Mouse (Mus musculus): ENCODE measurements around the gene Capns1. TPM values are rescaled to one million over a fixed set of nuclear protein-coding genes. Genes with fewer than 3 reads are reported as not detected.
"Not testable (repeated sequence)": the region's sequence is repeated elsewhere in the genome, so short reads cannot be mapped to it uniquely, and the experiment has no call there.

Capns1 gene
- total RNA-seq, 4 experiments from 2014 or later, result 196 to 240 (median 227) TPM

GRCm38 (mm10) chr7:30202895-30203690 is 4.5 kb upstream of the Capns1 start:
- no peak for DNase-seq (ENCODE audit: low spot score in 2 of 2)

- not testable (repeated sequence) for DNase-seq (ENCODE audit: low spot score in 2 of 2)
These were observed 2.0 kb upstream of the Capns1 start for GRCm38 (mm10) chr7:30200661-30201060.

GRCm38 (mm10) chr7:30200200-30200599 is 1.6 kb upstream of the Capns1 start:
- DNase-seq (ENCODE audit: low spot score in 2 of 2), result no peak

GRCm38 (mm10) chr7:30199498-30200139 is 1.0 kb upstream of the Capns1 start:
- DNase-seq (ENCODE audit: low spot score in 2 of 2), result no peak

- DNase-seq (ENCODE audit: low spot score in 2 of 2), result no peak
These were observed 950 bp downstream of the Capns1 start for GRCm38 (mm10) chr7:30197592-30198129.

- DNase-seq (ENCODE audit: low spot score in 2 of 2), result no peak
These were observed 2.4 kb downstream of the Capns1 start for GRCm38 (mm10) chr7:30196171-30196570.

GRCm38 (mm10) chr7:30195461-30195860 is 3.1 kb downstream of the Capns1 start:
- DNase-seq (ENCODE audit: low spot score in 2 of 2), result no peak

- DNase-seq (ENCODE audit: low spot score in 2 of 2), result peak; percentile 91 to 93
These were observed 3.7 kb downstream of the Capns1 start for GRCm38 (mm10) chr7:30194884-30195283.

GRCm38 (mm10) chr7:30194101-30194831 is 4.3 kb downstream of the Capns1 start:
- DNase-seq (ENCODE audit: low spot score in 2 of 2), result no peak

- peak; percentile 53 to 65 for DNase-seq (ENCODE audit: low spot score in 2 of 2)
These were observed 5.0 kb downstream of the Capns1 start for GRCm38 (mm10) chr7:30193581-30194100.

GRCm38 (mm10) chr7:30193013-30193412 is 5.6 kb downstream of the Capns1 start:
- no peak for DNase-seq (ENCODE audit: low spot score in 2 of 2)

GRCm38 (mm10) chr7:30192088-30192487 is 6.5 kb downstream of the Capns1 start:
- DNase-seq (ENCODE audit: low spot score in 2 of 2), result no peak

- DNase-seq (ENCODE audit: low spot score in 2 of 2), result no peak
These were observed 9.5 kb downstream of the Capns1 start for GRCm38 (mm10) chr7:30189116-30189491.

GRCm38 (mm10) chr7:30188344-30189115 is 10.1 kb downstream of the Capns1 start:
- no peak for DNase-seq (ENCODE audit: low spot score in 2 of 2)

GRCm38 (mm10) chr7:30184641-30185348 is 13.8 kb downstream of the Capns1 start:
- no peak for DNase-seq (ENCODE audit: low spot score in 2 of 2)

GRCm38 (mm10) chr7:30183879-30184289 is 14.7 kb downstream of the Capns1 start, which contains the start of gene Cox7a1:
TSS of gene Cox7a1 (plus strand) at chr7:30184144.
- DNase-seq (ENCODE audit: low spot score in 2 of 2), result peak; percentile 42 to 60

- DNase-seq (ENCODE audit: low spot score in 2 of 2), result not testable (repeated sequence)
These were observed 15.4 kb downstream of the Capns1 start for GRCm38 (mm10) chr7:30183189-30183588.

- not testable (repeated sequence) for DNase-seq (ENCODE audit: low spot score in 2 of 2)
These were observed 16.7 kb downstream of the Capns1 start for GRCm38 (mm10) chr7:30181929-30182328.

- DNase-seq (ENCODE audit: low spot score in 2 of 2), result peak; percentile 54 to 77
These were observed 17.3 kb downstream of the Capns1 start for GRCm38 (mm10) chr7:30181308-30181707.

- DNase-seq (ENCODE audit: low spot score in 2 of 2), result no peak
These were observed 20.4 kb downstream of the Capns1 start for GRCm38 (mm10) chr7:30178256-30178655.
